Mouse (Mus musculus): ENCODE measurements around the gene Gfra1.

Gene Gfra1

DNA sequence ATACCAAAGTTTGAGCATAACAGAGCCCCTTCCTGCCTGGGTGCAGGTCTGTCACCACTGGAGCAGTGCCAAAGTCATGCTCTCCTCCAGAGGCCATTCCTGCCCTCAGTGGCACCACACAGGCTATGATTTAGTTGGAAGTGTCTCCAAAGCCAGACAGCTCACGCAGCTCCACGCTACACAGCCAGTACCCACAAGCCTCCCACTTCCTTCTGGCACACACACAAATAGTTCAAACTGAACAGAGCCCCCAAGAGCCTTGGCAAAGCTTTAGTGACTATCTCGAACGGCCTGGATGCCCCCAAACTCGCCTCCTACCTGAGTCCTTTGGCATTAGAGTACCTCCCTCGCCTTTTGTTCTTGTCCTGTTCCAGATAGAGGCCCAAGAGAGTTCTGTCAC is 56.5 kb downstream of the Gfra1 start:
- DNase-seq (ENCODE audit: extremely low read depth, insufficient read length, low spot score), result no peak

- no peak for DNase-seq (ENCODE audit: extremely low read depth, insufficient read length, low spot score)
These were observed 59.1 kb downstream of the Gfra1 start for GRCm38 (mm10) chr19:58396604-58396984.

DNA sequence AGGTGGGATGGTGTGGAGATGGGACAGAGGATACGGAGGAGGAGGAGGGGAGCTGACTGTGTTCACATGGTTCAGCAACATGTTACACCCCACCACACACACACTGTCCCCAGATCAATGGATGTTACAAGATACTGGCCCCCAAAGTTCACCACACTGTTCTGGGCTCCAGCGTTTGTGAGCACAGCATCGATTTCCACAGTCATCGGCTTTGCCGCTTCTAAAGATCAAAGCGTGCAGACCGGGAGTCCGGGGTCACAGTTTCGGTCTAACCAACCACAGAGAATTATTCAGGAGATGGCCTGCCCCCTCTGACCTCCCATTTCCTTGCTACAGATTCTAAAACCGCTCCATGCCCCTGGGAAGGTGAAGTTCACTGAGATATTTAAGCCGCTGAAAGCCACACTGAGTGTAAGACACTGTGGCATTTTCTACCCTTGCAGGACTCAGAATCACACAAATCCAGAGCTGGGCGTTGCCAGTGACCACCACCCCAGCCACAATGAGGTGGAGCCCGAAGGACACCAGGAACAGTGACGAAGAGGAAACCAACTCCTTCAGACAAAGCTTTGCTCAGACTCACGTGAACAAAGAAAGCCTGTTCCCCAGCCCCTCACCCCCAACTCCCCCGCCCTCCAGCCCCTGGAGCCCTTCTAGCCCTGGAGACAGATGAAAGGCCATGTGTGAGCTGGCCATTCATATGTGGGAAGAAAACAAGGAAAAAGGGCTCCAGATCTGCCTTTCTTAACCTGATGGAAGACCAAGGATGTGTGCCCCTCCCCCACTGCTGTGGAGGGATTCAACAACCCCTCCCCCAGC is 59.7 kb downstream of the Gfra1 start:
- DNase-seq (ENCODE audit: extremely low read depth, insufficient read length, low spot score), result no peak

DNA sequence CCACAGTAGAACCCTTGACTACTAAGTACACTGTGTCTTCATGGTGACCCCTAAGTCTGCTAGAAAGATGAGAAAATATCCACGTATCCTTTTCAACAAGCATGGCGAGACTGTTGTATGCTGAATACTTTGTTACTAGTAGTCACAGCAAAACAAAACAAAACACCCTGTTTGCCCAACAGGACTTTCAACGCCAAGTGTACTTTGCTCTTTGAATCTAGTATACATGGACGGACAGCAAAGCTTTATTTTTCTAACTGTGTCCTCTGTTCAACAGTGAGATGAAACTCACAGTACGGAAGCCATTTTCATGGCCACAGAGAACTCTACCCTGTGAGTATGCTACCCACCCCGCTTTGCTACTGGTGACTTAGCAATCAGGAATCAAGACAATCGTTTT is 62.6 kb downstream of the Gfra1 start:
- DNase-seq (ENCODE audit: extremely low read depth, insufficient read length, low spot score), result no peak

DNA sequence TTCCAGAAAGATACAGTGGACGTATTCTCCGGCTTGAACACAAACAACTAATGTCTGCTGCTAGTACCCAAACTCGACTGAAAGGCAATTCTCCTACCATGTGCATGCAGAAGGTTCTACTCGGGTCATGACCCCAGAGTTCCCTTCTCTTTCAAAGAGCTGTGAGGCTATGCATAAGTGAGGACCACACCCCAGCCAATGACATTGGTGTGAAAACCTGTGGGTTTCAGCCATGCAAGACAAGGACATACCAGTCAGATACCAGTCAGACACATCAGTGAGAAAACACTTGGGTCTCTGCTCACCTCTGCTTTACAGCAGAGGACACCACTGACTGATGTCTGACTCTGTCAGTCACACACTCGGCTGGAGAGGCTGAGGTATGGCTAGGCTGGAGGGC is 63.9 kb downstream of the Gfra1 start:
- DNase-seq (ENCODE audit: extremely low read depth, insufficient read length, low spot score), result no peak

DNA sequence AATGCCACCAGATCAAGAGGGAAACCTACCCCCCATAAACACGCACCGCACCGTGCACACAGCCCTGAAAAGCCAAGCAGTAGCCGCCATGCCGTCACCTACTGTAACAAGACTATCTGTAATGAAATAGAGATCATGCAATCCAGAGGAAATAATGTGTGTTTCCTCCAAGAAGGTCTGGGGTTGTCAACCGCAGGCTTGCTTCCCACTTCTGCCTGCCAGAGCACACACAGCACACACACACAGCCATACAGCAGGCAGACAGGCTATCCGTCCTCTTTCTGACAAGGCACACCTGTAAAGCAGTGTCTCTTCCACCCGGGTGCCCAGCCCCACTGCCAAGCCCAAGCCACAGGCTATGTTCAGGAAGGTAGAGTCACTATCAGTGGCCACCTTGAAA is 66.2 kb downstream of the Gfra1 start:
- DNase-seq (ENCODE audit: extremely low read depth, insufficient read length, low spot score), result no peak

DNA sequence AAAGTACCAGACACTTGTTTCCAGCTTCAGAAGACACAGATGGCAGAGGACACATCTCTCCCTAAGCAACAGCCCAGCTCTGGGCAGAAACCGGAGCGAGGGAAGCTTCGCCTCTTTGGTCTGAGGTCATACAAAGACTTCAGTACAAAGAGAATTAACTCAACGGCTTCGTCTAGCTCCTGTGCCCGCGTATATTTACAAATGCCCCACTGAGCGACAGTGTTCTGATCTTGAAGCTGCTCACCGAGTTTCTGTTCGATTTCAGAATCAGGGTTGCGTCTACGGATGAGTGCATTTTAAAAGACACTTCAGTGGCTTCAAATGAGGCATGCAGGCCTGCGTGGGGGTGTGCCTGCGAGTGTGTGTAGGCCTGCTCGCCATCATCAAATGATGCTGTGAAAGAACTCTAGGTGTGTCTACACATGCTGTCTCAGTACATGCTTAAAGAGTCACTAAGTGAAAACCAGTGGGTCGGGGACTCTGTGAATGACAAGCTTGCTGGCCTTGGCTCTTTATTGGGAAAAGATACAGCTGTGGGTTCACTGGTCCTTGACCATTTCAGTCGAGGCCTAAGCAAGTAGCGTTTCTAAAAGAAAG is 66.8 kb downstream of the Gfra1 start:
- no peak for DNase-seq (ENCODE audit: extremely low read depth, insufficient read length, low spot score)

- no peak for DNase-seq (ENCODE audit: extremely low read depth, insufficient read length, low spot score)
These were observed 72.4 kb downstream of the Gfra1 start for GRCm38 (mm10) chr19:58383273-58383672.

DNA sequence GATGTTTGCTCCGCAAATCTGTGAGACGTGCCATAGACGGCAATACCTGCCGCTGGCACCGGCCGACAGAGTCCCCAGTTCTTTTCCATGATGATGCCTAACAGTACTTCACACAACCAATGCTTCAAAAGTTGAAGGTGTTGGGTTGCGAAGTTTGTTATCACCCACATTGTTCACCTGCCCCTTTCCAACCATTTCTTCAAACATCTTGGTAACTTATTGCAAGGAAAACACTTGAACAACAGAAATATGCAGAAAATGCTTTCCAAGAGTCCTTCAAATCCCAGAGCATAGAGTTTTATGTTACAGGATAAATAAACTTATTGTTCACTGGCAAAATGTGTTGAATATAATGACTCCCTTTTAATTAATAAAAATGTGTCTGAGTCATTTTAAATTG is 73.2 kb downstream of the Gfra1 start:
- DNase-seq (ENCODE audit: extremely low read depth, insufficient read length, low spot score), result no peak

GRCm38 (mm10) chr19:58377969-58378368 is 77.7 kb downstream of the Gfra1 start:
- DNase-seq (ENCODE audit: extremely low read depth, insufficient read length, low spot score), result no peak

GRCm38 (mm10) chr19:58376675-58377102 is 79.0 kb downstream of the Gfra1 start:
- DNase-seq (ENCODE audit: extremely low read depth, insufficient read length, low spot score), result no peak

DNA sequence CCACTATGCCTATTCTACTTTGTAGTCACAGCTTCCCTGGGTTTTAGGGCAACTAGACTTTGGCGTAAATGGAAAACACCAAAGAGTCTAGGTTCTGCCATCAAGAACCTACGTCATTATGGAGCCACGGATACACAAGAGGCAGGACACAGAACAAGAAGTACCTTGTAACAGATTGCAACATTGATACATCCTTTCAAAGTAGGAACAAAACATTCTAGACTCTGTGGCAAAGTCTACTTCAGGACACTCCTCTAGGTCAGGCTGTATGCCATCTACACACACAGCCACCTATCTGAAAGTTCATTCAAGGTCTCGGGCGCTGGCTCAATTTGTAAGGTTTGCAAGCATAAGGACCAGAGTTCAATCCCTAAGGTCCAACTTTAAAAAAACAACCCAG is 81.1 kb downstream of the Gfra1 start:
- DNase-seq (ENCODE audit: extremely low read depth, insufficient read length, low spot score), result no peak

GRCm38 (mm10) chr19:58374155-58374554 is 81.6 kb downstream of the Gfra1 start:
- DNase-seq (ENCODE audit: extremely low read depth, insufficient read length, low spot score), result no peak

- no peak for DNase-seq (ENCODE audit: extremely low read depth, insufficient read length, low spot score)
These were observed 87.2 kb downstream of the Gfra1 start for GRCm38 (mm10) chr19:58368513-58368912.

DNA sequence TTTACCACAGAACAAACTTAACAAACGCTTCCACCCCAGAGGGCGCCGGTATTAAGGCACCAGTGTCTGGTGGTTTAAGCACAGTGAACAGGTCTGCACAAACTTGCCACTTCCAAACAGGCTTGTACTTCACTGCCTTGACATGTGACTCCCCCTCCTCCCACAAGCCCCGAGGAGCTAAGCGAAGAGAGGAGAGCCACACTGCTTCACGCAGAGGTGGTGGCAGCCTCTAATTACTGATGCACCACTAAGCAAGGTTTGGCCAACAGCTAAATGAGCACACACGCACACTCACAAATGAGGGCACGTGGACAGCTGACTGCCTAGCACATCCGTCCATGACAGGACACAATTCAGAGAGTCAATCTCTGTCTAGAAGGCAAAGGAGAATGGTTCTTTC is 91.0 kb downstream of the Gfra1 start:
- no peak for DNase-seq (ENCODE audit: extremely low read depth, insufficient read length, low spot score)

GRCm38 (mm10) chr19:58360982-58361381 is 94.7 kb downstream of the Gfra1 start:
- DNase-seq (ENCODE audit: extremely low read depth, insufficient read length, low spot score), result no peak

GRCm38 (mm10) chr19:58358063-58358462 is 97.6 kb downstream of the Gfra1 start:
- DNase-seq (ENCODE audit: extremely low read depth, insufficient read length, low spot score), result no peak

DNA sequence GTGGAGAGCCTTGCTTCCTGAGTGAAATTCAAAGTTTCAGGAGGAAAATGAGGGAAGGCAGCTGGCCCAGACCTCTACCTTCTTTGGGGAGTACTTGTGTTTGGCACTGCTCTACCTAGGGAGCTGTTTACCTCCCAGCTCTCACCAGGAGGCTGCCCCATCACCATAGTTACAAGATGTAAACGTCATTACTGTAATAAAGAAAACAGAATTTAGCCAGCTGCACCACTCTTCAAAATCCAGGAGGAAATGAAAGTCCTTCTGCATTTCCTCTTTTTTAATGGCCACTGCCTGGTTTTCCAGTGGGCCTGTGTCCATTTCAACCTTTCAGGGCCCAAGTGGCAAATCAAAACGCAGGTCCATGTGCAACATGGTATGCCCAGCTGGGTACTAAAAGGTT is 101.8 kb downstream of the Gfra1 start:
- DNase-seq (ENCODE audit: extremely low read depth, insufficient read length, low spot score), result no peak

DNA sequence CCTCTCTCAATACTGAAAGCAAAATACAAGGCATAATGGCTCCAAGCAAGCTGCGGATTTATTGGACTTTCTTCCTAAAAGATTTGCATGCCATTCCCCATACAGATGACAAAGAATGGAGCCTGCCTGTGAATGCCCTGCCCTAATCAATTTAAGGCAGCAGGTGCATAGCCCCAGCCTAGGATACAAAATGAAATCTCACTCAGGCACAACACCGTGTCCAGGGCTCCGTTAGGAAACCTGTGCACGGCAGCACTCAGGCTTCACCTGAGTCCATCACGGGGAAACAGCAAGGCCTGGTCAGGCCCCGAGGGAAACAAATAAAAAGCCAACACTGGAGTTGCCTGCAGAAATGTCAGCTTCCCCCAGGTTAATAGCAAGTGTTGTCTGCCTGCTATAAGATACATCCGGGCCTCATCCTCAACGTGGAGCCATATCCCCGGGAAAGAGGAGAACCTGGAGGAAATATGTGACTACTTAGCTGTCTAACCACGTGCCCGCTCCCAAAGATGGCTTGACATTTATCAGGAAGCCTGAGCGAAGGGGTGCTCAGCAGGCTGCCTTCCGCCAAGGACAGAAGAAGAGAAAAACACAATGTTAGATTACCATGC is 102.3 kb downstream of the Gfra1 start:
- DNase-seq (ENCODE audit: extremely low read depth, insufficient read length, low spot score), result no peak

GRCm38 (mm10) chr19:58349890-58350408 is 105.8 kb downstream of the Gfra1 start:
- no peak for DNase-seq (ENCODE audit: extremely low read depth, insufficient read length, low spot score)

DNA sequence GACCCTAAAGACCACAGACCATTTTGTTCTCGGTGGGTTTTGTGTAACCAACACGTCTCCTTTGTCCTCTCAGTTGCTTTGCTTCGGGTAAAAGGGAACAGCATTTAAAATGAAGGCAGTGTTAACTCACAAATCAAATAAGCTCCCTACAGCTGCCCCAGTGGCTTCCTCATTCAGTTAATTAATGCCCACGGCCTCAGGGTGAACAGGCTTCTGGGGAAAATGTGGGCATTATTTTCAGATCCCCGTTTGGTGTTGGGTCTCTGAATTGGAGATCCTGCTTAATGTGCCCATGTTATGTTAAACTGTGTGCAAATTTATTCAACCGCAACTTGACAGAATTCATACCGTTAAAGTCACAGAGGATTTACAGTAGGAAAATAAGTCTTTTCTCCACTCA is 110.6 kb downstream of the Gfra1 start:
- DNase-seq (ENCODE audit: extremely low read depth, insufficient read length, low spot score), result no peak

- no peak for DNase-seq (ENCODE audit: extremely low read depth, insufficient read length, low spot score)
These were observed 114.4 kb downstream of the Gfra1 start for GRCm38 (mm10) chr19:58341351-58341750.
